Mouse (Mus musculus) embryonic fibroblast, embryonic 13.5 days (primary cell): ENCODE data around the gene Gm21833.

ENCODE experiments used
- CTCF ChIP-seq: IDR thresholded peaks from 2 replicates; pipeline ENCODE4 v1.5.1; 2011; ENCODE audit warnings: mild to moderate bottlenecking, control low read depth, low read length, moderate library complexity, borderline replicate concordance; ENCODE audit not compliant: insufficient read depth
- POLR2A ChIP-seq: IDR thresholded peaks from 2 replicates; pipeline ENCODE4 v1.6.1; 2011; ENCODE audit warnings: low read depth, mild to moderate bottlenecking, control low read depth, low read length, moderate library complexity

DNA sequence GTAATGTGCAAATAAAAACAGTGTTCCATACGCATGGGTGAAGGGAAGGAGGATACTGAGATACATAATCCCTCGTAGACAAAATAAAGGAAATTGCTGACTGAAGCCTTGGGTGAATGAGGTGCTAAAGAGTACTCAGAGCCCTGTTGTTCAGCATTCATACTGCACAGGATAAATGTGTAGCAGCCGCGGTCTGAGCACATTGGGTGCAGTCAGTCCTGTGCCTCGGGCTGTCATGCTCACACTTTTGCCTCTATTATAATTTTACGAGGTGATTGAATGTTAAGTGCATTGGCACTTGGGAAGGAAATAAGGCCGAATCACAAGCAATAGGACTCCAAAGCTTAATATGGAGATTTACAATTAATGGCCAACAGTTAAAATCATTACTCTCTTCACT is 36.4 kb downstream of the Gm21833 start:
- TF ChIP-seq CTCF = no peak
- no peak for TF ChIP-seq POLR2A
